Mouse (Mus musculus) cortical plate, adult 2 months (tissue): Measurements from ENCODE around the gene S100pbp.

Experiments used
- CTCF ChIP-seq: fragments of 200-500 bp; IDR thresholded peaks from 2 replicates; pipeline ENCODE4 v1.5.1; 2011; ENCODE audit warnings: mild to moderate bottlenecking, control low read depth, low read length; ENCODE audit not compliant: insufficient read depth; ENCODE audit errors: extremely low read depth
- POLR2A ChIP-seq: fragments of 200-500 bp; IDR thresholded peaks from 2 replicates; pipeline ENCODE4 v1.6.1; 2011; ENCODE audit warnings: mild to moderate bottlenecking, low read length, control low read depth; ENCODE audit not compliant: insufficient read depth; ENCODE audit errors: extremely low read depth

DNA sequence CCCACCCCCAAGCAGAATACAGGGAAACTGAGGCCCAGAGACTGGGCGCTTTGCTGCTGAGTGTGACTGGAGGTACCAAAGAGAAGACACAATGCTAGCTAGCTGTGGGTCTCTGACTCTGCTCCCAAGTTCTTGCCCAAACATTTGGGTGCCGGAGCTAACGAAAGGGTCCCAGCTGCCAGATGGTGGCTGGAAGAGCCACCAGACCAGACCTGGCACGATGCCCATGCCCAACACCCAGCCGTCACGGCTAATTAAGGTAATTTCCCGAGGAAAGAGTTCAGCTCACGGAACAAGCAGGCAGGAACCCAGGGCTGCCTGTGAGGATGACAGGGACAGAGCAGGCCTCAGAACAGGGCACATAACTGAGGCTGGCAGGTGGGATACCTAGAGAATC lies 38.5 kb upstream of the S100pbp start:
- no peak for TF ChIP-seq POLR2A
- TF ChIP-seq CTCF = no peak
